Mouse (Mus musculus) gastrocnemius, adult 8-10 months (tissue): ENCODE measurements around the gene Ltn1. TPM values are rescaled to one million over a fixed set of nuclear protein-coding genes. Genes with fewer than 3 reads are reported as not detected.
A peak's percentile ranks its signal among the peaks of the same experiment; 100 is the strongest.

Experiments used
- DNase-seq, 2 experiments: peaks; one replicate each; pipeline ENCODE4 v3.0.0; 2022; ENCODE audit warnings: low spot score in 2 of 2
- total RNA-seq, 4 experiments: library from RNA; stranded (reverse); gene quantifications; 2 replicates each; pipeline ENCODE4 v1.2.4; 2022

The Ltn1 gene
- total RNA-seq: 10 to 100 TPM; 26.2 to 32.7 (median 28.6) TPM

DNA sequence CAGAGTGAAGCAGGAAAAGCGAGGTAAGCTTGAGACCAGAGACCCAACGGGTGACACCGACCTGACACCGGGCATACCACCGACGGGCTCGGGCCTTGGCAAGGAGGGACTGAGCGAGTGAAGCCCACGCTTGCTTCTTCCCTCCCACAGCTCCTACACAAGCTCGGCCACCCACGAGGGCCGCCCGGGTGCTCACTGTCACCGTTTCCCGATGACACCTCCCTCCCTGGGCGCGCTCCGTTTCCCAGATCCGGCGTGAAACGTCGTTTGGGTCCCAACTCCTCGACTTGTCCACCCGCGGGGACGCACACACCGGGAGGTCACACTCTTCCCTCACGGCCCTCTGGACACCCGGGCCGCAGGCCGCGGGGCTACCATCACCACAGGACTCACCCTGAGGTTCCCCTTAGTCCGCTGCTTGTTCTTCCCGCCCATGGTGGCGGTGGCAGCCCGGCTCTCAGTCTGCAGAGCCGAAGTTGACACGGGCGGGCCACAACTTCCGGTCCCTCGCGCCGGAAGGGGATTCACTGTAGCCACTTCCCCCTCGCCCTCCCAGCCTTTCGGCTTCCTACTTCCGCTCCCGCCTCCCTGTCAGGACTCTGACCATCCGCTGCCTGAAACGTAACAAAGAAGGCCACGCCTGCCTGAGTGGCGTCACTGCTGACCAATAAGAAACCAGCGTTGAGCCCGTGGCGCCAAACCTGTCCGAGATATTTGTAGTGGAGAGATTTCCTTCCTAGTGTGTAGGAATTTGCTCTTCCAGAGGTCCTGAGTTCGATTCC lies at the start of gene Ltn1:
TSS of gene Ltn1 (minus strand) at position 580 of the 782 bp plus-strand sequence.
- peak; percentile 96 to 97 for DNase-seq

DNA sequence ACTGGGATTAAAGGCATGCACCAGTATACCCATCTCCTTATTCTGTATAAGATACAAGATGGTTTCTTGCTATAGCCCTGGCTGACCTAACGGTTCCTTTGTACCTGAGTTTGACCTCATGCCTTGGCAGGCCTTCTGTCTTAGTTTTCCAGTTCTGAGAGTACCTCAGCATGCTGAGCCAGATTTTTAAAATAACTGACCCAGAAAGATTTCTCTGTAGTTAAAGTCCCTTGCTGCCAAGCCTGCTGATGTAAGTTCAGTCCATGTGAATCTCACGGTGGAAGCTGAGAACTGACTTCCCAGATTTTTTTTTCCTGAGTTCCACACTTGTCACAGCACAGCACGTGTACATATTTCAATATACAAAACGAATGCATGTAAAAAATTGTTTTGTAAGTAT lies 38.2 kb upstream of the Ltn1 start:
- DNase-seq: no peak

DNA sequence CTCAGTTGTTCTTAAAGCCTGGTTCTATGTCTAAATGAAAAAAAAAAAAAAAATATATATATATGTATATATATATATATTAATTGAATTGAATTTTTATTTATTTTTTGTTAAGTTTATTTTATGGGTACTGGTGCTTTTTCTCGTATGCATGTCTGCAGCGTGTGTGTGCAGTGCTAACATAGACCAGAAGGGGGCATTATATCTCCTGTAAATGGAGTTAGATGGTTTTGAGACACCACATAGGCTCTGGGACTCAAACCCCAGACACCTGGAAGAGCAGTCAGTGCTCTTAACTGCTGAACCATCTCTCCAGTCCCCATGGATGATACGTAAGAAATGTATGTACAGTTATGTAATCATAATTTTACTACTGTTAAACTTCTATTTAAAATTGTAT lies 26.3 kb upstream of the Ltn1 start:
- no peak for DNase-seq

DNA sequence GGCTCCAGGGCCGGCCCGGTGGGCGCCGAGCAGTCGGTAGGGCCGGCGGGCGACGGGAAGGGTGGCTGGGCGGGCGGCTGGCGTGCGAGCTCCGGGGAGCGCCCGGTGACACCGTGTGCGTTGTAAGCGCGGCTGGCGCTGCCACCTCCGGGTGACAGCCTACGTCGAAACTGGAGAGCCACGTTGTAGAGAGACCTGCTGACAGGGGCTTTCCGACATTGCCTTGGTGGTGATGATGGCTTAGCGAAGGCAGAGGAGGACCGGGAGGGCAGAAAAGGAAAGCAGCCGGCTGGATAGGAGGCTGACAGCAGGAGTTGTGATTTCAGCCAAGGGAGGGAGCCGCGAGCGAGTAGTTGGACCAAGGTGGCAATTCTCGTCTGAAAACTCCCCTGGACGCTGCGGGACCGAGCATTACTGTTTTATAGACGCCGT lies 22.8 kb upstream of the Ltn1 start:
- DNase-seq: peak in 1 of 2 experiments; percentile 9

DNA sequence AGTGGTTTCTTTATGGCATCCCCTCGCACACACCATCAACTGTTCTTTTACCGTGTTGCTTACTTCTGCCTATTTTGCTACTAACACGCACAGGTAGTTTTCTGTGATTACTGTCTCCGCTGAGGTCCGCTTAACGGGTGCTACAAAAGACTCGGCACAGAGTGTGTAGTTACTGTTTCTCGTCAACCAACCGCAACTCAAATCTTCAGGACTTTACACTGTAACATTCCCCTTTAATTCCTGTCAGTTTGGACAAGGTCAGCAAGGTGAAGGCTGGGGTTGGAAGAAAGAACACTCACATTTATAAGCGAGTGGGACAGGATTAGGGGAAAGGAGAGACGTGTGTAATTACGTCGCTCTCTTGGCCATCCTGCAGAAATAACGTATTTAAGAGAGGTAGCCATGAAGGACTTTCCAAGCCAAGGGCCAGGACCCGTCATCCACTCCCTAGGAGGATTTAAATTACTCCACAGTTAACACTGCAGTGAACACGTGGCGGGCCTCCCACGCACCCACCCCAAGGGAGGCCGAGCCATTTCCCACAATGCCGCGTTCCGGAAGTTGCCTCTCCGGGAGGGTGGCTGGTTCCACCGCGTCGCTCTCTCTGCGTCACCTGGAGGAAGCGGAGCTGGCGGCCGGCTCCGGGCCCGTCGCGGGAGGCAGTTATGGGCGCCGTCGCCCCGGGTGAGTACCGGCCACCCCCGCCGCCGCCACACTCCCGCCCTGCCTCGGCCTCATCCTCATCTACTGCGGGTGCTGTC lies 22.2 kb upstream of the Ltn1 start, which contains the start of gene Usp16:
TSS of gene Usp16 (plus strand) at position 285 of the 761 bp plus-strand sequence.
- peak; percentile 85 to 88 for DNase-seq

DNA sequence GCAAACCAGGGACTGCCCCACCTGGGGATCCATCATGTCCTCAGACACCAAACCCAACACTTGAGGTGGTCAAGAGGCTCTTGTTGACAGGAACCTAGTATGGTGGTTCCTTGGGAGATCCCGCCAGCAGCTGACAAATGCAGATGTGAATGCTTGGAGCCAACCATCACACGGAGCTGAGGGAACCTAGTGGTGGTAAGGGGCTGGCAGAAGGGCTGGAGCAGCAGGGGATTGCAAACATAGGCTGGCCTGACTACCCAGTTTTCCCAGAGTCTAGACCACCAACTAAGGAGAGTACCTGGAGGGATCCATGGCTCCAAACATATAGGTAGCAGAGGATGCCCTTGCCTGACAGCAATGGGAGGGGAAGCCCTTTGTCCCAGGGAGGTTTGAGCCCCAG lies 20.8 kb upstream of the Ltn1 start:
- DNase-seq: no peak

DNA sequence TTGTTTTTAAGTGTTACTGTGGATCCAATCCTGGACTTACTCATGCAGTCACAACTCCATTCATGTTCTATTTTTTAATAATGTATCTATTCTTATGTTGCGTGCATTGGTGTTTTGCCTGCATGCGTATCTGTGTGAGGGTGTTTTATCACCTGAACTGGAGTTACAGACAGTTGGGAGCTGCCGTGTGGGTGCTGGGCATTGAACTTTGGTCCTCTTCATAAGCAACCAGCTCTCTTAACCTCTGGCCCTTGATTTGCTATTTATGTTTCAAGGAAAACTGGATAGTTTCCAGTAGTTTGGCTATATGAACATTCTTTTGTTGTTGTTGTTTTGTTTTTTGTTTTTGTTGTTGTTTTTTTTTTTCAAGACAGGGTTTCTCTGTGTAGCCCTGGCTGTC lies 13.1 kb upstream of the Ltn1 start:
- DNase-seq: no peak

DNA sequence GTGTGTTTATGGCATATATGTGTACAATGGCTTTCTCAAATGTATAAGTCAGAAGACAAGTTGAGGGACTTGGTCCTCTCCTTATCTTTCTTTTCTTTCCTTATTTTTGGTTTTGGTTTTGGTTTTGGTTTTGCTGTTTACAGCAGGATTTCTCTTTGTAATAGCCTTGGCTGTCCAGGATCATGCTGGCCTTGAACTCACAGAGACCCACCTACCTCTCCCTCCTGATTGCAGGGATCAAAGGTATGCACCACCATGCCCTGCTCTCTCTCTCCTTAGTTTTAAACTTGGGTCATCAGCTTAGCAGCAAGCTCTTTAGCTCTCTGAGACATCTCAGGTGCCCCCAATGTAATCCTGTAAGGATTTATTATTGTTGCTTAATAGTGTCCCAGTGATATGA lies 12.7 kb upstream of the Ltn1 start:
- no peak for DNase-seq

DNA sequence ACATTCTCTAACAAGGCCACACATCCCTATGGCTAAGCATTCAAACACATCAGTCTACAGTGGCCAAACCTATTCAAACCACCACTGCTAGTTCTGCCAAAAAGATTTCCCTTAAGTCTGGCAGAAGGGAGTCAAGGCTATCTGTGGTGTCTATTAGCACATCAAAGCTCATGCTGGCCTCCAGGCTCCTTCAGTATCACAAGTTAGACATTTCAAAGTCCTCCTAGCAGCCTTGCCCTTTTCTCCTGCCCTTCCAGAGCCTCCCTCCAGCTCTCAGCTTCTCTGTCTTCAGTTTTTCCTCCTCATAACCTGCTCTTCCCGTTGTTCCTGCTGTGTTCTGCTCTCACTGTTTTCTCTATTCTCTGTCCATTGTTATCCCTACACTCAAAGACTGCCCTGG lies 11.7 kb upstream of the Ltn1 start:
- DNase-seq: no peak

DNA sequence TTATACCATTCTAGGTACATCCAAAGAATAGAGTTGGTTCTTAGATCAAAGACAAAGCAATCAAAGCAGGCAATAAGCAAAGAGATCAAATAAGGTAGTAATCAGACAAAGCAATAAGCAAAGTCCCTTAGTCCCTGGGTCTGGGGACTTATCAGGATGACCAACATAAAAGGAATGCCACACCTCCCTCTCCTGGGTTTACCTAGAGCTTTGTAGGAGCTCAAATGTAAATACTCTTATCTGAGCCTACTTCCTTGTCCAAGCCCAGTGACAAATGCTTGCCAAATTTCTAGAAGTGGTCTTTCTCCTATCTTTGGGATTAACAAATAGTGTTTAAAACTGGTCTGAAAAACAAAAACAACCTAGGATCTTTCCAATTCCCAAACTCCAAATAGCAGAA lies 10.8 kb upstream of the Ltn1 start:
- no peak for DNase-seq

DNA sequence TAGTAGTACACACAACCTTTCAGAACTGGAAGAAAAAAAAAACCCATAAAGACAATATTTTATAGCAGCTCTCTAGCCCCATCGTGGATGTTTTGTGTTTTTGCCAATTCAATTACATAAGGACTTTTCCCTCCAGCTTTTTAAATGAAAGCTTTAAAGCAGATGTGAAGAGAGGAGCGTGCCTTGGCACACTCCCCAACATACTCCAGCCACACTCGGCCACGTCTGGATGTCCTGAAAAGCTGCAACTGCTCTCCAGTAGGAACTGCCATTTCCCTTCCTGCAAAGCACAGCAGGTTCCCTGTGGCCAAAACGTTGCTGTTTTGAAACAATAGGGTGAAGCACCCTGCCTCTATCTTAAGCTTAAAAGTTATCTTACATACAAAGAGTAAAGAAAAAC lies 9.9 kb upstream of the Ltn1 start:
- no peak for DNase-seq

DNA sequence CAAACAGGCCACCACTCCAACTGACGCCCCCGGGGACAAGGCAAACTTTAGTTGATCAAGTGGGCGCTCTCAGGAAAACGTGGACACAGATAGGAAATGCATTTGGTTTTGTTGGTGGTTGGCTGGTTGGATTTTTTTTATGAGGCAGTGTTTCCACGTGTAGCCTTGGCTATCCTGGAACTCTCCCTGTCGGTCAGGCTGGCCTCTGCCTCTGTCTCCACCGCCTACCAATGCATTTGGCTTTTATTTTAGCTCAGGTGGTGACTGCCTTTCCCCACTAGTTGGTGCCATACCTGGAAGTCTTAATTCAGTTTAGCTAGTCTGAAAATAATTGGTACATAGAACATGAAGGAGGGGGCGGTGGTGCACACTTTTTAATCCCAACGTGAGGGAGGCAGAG lies 8.7 kb upstream of the Ltn1 start:
- DNase-seq: no peak

DNA sequence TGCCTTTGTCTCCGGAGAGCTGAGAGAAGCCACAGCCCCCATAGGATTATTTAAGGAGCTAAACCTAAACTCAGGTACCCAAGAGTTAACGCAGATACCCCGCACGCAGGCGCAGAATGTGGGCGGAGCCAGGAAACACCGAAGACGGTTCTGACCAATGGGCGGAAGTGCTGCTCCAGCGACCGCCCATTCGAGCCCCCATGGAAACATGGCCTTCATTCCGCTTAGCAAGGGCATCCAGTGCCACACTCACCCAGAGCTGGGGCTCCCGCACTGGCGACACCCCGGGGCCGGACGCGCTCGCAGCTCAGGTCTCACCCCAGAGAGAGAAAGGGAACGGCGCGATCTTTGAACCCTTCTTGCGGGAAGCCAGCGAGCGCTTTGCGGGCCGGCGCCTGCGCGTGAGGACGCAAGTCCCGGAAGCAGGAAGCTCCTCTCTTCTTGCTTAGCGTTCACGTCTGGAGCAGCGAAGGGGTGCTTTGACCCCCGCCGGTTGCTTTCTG lies 7.8 kb upstream of the Ltn1 start, which contains the start of gene Rwdd2b:
TSS of gene Rwdd2b (minus strand) at position 390 of the 503 bp plus-strand sequence.
- peak; percentile 77 to 85 for DNase-seq

DNA sequence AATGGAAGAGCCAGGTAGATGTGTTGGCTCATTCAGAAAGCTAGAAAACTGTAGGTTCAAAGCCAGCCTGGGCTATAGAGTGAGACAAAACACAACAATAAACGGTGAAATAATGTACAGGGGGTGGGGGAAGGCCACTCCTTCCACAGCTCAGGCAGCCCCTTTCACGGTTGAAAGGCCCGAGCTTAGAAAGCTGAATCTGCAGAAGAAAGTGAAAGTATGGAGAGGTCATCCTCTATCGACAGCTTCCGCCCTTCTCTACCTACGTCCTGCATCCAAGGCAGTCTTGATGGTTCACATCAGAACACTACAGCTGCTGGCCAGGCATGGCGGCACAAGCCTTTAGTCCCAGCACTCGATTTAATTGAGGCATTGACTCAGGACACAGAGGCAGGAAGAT lies 6.3 kb upstream of the Ltn1 start:
- no peak for DNase-seq

DNA sequence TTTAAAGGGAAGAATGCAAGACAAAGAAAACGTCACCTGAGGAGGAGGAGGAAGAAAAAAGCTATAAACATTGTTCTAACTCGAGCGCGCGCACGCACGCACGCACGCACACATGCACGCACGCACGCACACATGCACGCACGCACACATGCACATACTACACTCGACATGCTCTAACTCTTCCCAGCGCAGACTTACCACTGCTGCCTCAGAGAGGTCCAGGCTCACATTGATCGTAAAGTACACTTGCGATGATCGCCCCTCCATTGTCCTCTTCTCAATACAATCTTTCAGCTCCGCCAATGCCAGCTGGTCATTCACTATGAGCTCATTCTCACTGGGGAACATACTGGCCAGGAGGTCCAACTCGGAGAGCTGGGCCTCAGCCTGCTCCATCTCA lies 4.7 kb upstream of the Ltn1 start:
- no peak for DNase-seq

DNA sequence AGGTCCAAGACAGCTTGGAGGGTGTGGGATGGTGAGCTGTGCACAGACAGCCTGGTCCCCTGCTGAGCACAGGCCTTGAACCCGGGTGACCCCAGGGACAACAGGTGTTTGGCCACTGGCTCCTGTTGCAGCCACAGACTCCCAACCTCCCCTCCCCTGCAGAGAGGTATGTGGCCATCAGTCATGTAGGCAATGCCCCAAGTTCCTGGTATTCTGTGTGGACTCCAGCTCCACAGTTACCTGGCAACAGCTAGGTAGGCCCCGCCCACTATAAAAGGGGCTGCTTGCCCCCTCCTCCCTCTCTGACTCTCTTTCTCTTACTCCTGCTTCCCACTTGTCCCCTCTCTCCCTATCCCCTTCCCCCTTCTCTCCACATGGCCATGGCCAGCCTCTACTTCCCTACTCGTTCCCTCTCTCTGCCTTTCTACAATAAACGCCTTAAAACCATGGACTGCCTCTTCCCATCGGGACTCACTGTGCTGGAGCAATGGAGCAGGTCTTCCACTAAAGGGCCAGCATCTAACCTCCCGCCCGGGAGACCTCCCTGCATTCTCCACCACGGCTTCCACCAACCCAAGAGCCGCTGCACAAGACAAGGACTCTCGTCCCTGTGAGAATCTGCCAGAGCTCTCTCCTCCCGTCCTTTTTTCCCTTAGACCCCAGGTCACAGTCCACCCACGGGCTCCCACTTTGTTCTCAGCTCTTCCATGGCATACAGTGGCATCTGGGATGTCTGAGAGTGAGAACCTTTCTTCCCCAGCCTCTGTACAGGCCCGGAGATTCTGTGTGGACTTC lies 3.2 kb upstream of the Ltn1 start:
- DNase-seq: no peak

DNA sequence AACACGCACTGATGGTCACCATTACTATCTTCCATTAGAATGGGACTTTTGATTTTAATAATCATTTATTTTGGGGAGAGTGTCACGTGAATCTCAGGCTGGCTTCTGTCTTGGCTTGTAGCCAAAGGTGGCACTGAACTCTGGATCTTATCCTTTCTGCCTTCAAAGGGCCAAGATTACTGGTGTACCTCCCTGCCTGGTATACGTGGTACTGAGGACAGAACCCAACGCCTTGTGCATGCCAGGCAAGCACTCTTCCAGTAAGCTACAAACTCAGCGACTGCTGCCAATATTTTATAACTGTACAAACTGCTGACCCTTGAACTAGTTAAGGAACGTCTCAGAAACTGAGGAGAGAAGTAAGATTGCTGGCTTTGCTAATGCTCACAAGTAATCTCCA lies 2.5 kb upstream of the Ltn1 start:
- no peak for DNase-seq

DNA sequence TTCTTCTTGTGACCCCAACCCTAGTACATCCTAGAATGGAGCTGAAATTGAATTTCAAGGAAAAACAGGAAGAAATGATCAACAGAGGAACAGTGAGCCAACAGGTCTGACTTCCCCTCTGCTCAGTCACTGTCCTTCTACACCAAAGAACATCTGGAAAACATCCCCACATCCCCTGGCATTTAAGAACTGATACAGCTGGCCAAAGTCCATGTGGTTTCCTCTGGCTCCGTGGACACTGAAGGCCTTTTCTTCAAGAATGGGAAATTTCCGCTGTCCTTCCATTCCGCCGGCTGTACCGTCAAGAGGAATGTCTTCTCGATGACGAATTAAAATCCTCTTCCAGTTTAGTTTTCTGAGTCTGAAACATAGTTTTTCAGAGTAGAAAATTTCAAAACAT lies 1.9 kb upstream of the Ltn1 start:
- no peak for DNase-seq

DNA sequence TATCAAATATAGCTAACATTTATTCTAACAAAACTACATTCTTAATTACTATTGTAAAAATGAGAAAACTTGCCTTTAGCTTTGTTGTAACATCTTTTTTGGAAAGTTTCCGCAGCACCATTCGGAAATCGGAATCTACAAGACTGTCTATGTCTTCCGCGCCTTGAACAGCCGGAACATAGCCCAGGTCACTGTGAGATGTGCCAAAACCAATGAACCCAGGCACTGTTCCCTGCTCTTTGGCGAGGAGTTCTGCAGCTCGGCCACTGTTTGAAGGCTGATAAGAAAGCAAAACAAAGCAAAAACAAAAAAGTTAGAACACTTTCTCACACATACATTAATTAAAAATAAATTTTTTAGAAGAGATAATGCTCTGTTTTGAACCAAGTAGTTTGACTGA lies 4.9 kb downstream of the Ltn1 start:
- DNase-seq: no peak

DNA sequence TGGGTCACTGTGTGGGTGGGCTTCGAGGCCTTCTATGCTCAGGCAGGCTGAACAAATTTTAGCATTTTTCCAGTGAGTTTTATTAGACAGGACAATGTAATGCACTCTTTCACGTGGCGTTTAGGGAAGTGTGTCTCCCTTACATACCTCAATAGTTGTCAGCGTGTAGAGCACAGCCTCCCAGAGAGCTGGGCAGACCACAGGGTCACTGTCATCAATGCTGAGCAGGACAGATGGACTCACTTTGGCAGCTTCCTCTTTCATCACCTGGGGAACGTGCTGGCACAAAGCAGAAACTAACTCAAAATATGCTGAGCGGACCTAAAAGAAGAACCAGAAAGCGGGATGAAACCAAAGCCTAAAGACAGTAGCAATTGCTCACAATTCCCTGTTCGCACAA lies 11.8 kb downstream of the Ltn1 start:
- DNase-seq: no peak

DNA sequence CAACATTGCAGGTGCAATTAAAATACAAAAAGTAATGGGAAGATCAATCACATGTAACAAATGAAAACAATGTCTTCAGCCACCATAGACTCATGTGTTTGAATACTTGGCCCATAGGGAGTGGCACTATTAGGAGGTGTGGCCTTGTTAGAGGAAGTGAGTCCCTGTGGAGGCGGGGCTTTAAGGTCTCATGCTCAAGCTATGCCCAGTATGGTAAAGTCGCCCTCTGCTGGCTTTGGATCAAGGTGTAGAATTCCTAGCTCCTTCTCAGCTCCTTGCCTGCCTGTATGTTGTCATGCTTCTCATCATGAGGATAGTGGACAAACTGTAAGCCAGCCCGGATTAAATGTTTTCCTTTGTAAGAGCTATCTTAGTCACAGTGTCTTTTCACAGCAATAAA lies 27.4 kb downstream of the Ltn1 start:
- no peak for DNase-seq
